Mouse (Mus musculus) forebrain, embryonic 12.5 days (tissue): ENCODE results near the gene Eea1. TPM values are rescaled to one million over a fixed set of nuclear protein-coding genes. Genes with fewer than 3 reads are reported as not detected.

Experiments
- ATAC-seq: fragments of 200-750 bp; cut with Nextera tagmentation; 2 replicates; pipeline ENCODE4 v1.8.0; 2017; ENCODE audit warnings: moderate TSS enrichment; ENCODE audit not compliant: low FRiP score
- H3K27ac ChIP-seq: fragments of 300-500 bp; sonication (generic); 2 replicates; pipeline ENCODE4 v1.5.1; 2016; ENCODE audit warnings: mild to moderate bottlenecking
- H3K27me3 ChIP-seq: fragments of 300-500 bp; sonication (generic); 2 replicates; pipeline ENCODE4 v1.6.1; 2016; ENCODE audit warnings: mild to moderate bottlenecking
- H3K36me3 ChIP-seq: fragments of 300-500 bp; sonication (generic); replicated peaks from 2 replicates; pipeline ENCODE4 v1.6.1; 2016; ENCODE audit warnings: mild to moderate bottlenecking
- H3K4me1 ChIP-seq: fragments of 300-500 bp; sonication (generic); 2 replicates; pipeline ENCODE4 v1.6.1; 2016
- H3K4me2 ChIP-seq: fragments of 300-500 bp; sonication (generic); 2 replicates; pipeline ENCODE4 v1.6.1; 2016; ENCODE audit warnings: mild to moderate bottlenecking, moderate library complexity
- H3K4me3 ChIP-seq: fragments of 300-500 bp; sonication (generic); replicated peaks from 2 replicates; pipeline ENCODE4 v1.5.1; 2016; ENCODE audit warnings: mild to moderate bottlenecking
- H3K9ac ChIP-seq: fragments of 300-500 bp; sonication (generic); 2 replicates; pipeline ENCODE4 v1.6.1; 2016; ENCODE audit warnings: mild to moderate bottlenecking
- H3K9me3 ChIP-seq: fragments of 300-500 bp; sonication (generic); 2 replicates; pipeline ENCODE4 v1.6.1; 2016
- WGBS: fragments of 180-500 bp; shearing (Covaris S2); methylation state at CpG from one replicate; pipeline ENCODE4 v1.1.7; 2016; 5-methylcytosine and 5-hydroxymethylcytosine counted together
- polyA plus RNA-seq: library from polyadenylated mRNA; unstranded; fragments of >200 nt; fragmentation: Nextera tagmentation; extraction: Ambion mirVana; gene quantifications from 2 replicates; pipeline ENCODE4 v1.2.1, GENCODE M21; 2016

The Eea1 gene
- polyA plus RNA-seq, 1 experiment from 2014 or later, result 15.7 TPM

DNA sequence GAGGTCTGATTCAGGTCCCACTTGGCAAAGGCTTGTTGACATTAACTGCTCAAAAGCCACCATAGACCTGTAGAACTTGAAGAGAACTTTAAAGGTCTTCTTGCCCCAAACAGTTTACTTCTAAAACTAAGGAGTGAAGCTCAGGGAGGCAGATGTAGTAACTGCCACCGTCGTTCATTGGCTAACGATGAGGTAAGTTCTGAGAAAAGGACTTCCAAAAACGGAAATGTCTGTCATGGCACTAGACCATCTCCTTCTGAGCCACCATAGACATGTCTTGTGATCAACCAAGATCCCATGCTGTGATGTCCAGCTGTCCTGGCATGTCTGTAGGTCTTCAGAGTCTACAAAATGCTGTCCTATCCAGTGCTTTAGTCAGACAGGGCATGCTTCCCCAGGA, 139.4 kb downstream of the Eea1 start:
- Histone ChIP-seq H3K4me1 (peaks cover 7% of the 10 kb centered on the region), H3K4me2 (no peak overlapping the region), H3K9ac (no peak overlapping the region), H3K27me3 (no peaks in the 10 kb centered on the region), H3K9me3 (no peaks in the 10 kb centered on the region), H3K27ac (no peak overlapping the region), H3K36me3 (no peaks in the 10 kb centered on the region), H3K4me3 (no peak overlapping the region)
- no peak for ATAC-seq
- WGBS, result 93% methylated on average over 4 of the region's 4 CpGs

GRCm38 (mm10) chr10:96080440-96081381, 140.3 kb downstream of the Eea1 start:
- peaks cover 7% of the 10 kb centered on the region for H3K4me1 ChIP-seq
- no peaks in the 10 kb centered on the region for H3K9me3 ChIP-seq

GRCm38 (mm10) chr10:96082203-96082602, 141.8 kb downstream of the Eea1 start:
- Histone ChIP-seq H3K36me3 (no peaks in the 10 kb centered on the region), H3K4me3 (no peak overlapping the region), H3K4me2 (no peak overlapping the region), H3K27me3 (no peaks in the 10 kb centered on the region), H3K27ac (no peak overlapping the region), H3K9me3 (no peaks in the 10 kb centered on the region), H3K9ac (no peak overlapping the region), H3K4me1 (no peaks in the 10 kb centered on the region; the same call in 1 of the 2 replicates)
- 86% methylated on average over 3 of the region's 3 CpGs for WGBS
- ATAC-seq, result no peak

More at GRCm38 (mm10) chr10:96080440-96081381, 140.3 kb downstream of the Eea1 start:
- ATAC-seq, result no peak
- no peak overlapping the region for H3K27ac ChIP-seq
- H3K4me3 ChIP-seq, result no peak overlapping the region
- H3K9ac ChIP-seq, result no peak overlapping the region
- no peaks in the 10 kb centered on the region for H3K27me3 ChIP-seq
- WGBS, result 64% methylated on average over 21 of the region's 21 CpGs
- no peaks in the 10 kb centered on the region for H3K36me3 ChIP-seq
- H3K4me2 ChIP-seq, result no peak overlapping the region

- Histone ChIP-seq H3K4me2 (no peak overlapping the region), H3K9ac (no peak overlapping the region), H3K27me3 (peaks cover 3% of the 10 kb centered on the region; the same call in 1 of the 2 replicates), H3K9me3 (no peaks in the 10 kb centered on the region), H3K4me1 (no peaks in the 10 kb centered on the region), H3K4me3 (no peak overlapping the region), H3K27ac (no peak overlapping the region), H3K36me3 (no peaks in the 10 kb centered on the region)
- no peak for ATAC-seq
- 31% methylated on average over 1 of the region's 1 CpGs for WGBS
Observed at GRCm38 (mm10) chr10:96089744-96090143, 149.3 kb downstream of the Eea1 start.

DNA sequence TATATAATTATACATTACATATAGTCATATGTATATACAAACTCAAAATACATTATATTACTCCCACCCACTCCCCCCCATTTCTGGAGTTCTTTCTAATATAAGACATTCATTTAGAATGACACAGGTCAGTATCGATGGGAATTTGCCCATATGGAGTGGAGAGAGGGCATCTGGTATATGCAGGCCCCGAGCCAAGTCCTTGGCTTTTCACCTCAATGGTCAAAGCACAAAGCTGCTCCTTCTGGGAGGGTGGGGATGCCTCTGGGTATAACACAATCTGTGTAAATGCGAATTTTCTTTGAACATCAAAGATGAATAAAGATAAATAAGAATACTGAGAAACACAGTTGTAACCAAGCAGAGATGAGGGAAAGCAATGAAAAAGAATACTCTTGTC, 149.9 kb downstream of the Eea1 start:
- no peak overlapping the region for H3K4me3 ChIP-seq
- H3K4me1 ChIP-seq, result no peaks in the 10 kb centered on the region; the same call in 1 of the 2 replicates
- ATAC-seq, result no peak
- H3K27ac ChIP-seq, result no peak overlapping the region
- no peaks in the 10 kb centered on the region for H3K9me3 ChIP-seq
- no peaks in the 10 kb centered on the region for H3K36me3 ChIP-seq
- WGBS, result 84% methylated on average over 3 of the region's 3 CpGs
- peaks cover 3% of the 10 kb centered on the region; the same call in 1 of the 2 replicates for H3K27me3 ChIP-seq
- H3K4me2 ChIP-seq, result no peak overlapping the region
- no peak overlapping the region for H3K9ac ChIP-seq

GRCm38 (mm10) chr10:96093890-96094531, 153.6 kb downstream of the Eea1 start:
- WGBS, result 18% methylated on average over 2 of the region's 2 CpGs
- no peak overlapping the region for H3K27ac ChIP-seq
- H3K4me1 ChIP-seq, result no peaks in the 10 kb centered on the region; the same call in 1 of the 2 replicates
- no peaks in the 10 kb centered on the region for H3K9me3 ChIP-seq
- H3K4me3 ChIP-seq, result no peak overlapping the region
- peaks cover 6% of the 10 kb centered on the region; the same call in 1 of the 2 replicates for H3K27me3 ChIP-seq
- H3K36me3 ChIP-seq, result no peaks in the 10 kb centered on the region
- H3K9ac ChIP-seq, result no peak overlapping the region
- ATAC-seq, result no peak
- H3K4me2 ChIP-seq, result no peak overlapping the region

- Histone ChIP-seq H3K9ac (no peak overlapping the region), H3K4me2 (no peak overlapping the region), H3K27me3 (peaks cover 6% of the 10 kb centered on the region; the same call in 1 of the 2 replicates), H3K27ac (no peak overlapping the region), H3K4me1 (no peaks in the 10 kb centered on the region; the same call in 1 of the 2 replicates), H3K9me3 (no peaks in the 10 kb centered on the region), H3K4me3 (no peak overlapping the region), H3K36me3 (no peaks in the 10 kb centered on the region)
- ATAC-seq, result no peak
- 47% methylated on average over 2 of the region's 2 CpGs for WGBS
Observed at GRCm38 (mm10) chr10:96094559-96094958, 154.1 kb downstream of the Eea1 start.

Other genes with a start within 250 kb of the Eea1 start
- not detected in 2 replicates for gene Gm33543, start 97.7 kb upstream of the Eea1 start, polyA plus RNA-seq
- gene Gm5426, start 196.0 kb downstream of the Eea1 start, polyA plus RNA-seq, result not detected in 2 replicates